Mouse (Mus musculus): Measurements from ENCODE around the gene Trim17. TPM values are rescaled to one million over a fixed set of nuclear protein-coding genes. Genes with fewer than 3 reads are reported as not detected.

The Trim17 gene
- total and polyA plus RNA-seq, 3 experiments, result 0.50 to 0.82 TPM; not detected in 1

DNA sequence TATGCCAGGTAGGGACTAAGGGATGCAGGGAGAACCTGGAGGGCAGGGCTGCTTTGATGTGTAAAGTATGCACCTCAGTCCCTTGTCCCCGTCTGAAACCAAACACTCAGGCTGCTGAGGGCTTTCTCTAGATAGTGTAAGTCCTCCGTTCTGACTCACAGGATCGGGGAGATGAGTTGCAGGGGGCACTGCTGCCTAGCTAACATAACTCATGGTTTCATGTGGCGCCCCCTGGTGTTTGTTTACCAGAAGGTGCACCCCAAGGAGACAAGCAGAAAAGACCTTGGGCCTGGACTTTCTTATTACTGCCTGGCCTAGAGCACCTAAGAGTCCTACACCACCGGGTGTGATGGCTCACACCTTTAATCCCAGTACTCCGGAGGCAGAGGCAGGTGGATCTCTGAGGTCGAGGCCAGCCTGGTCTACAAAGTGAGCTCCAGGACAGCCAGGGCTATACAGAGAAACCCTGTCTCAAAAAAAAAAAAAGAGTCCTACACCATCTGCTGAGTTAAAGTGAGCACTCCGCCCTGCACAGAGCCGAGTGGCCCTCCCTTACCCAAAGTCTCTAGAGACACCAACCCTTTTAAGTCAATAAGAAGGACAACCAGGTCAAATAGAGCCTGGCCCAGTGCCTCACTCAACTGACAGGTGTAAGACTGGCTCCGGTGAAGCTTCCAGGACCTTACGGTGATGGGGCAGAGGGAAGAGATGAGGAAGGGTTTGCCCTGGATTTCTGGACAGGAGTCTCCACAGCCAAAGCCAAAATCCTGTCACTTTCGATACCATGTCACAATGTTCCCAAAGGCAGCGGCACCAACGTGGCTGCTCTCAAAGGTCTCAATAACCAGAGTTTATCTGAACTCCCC is 37.4 kb upstream of the Trim17 start:
- peak overlapping the region; percentile 25 for H3K27ac ChIP-seq (ENCODE audit: control insufficient read depth, low read depth, low read length)
- peaks cover 8 to 24% of the 10 kb centered on the region in 2 experiments for H3K4me1 ChIP-seq (ENCODE audit: control insufficient read depth in 1 of 2, insufficient read depth in 2 of 2, low read length in 2 of 2)
- no peaks in the 10 kb centered on the region for H3K27me3 ChIP-seq (ENCODE audit: control insufficient read depth in 1 of 2, insufficient read depth in 2 of 2, low read length in 2 of 2)
- peaks cover 0 to 16% of the 10 kb centered on the region in 2 experiments; a peak in 2 of 4 replicates for H3K36me3 ChIP-seq (ENCODE audit: control insufficient read depth in 1 of 2, insufficient read depth in 2 of 2, low read length in 2 of 2)
- H3K4me3 ChIP-seq (ENCODE audit: control insufficient read depth in 1 of 2, insufficient read depth in 1 of 2, low read depth in 2 of 2, low read length in 2 of 2), result peak overlapping the region; percentile 17 to 44
- DNase-seq (ENCODE audit: low read depth, low spot score), result peak; percentile 91
- H3K9ac ChIP-seq (ENCODE audit: control insufficient read depth, low read depth, low read length, poor library complexity, severe bottlenecking), result peak overlapping the region; percentile 25
- H3K9me3 ChIP-seq (replicated peaks; ENCODE audit: insufficient read depth, low read length), result no peaks in the 10 kb centered on the region
- H3K79me2 ChIP-seq (ENCODE audit: control insufficient read depth, insufficient read depth, low read length, poor library complexity), result no peaks in the 10 kb centered on the region
- TF ChIP-seq MEF2A (IDR thresholded peaks at IDR 0.05; ENCODE audit: extremely low read depth, insufficient replicate concordance, low read depth, low read length, poor library complexity, severe bottlenecking) (no peak), SMC3 (IDR thresholded peaks at IDR 0.05; ENCODE audit: low read depth, low read length) (peak; percentile 55), GATA1 (IDR thresholded peaks at IDR 0.05; ENCODE audit: low read depth, low read length) (no peak), TAL1 (IDR thresholded peaks at IDR 0.05; ENCODE audit: low read length) (no peak), BHLHE40 (IDR thresholded peaks at IDR 0.05; ENCODE audit: borderline replicate concordance, low read depth, low read length) (0 out of 2 replicates have a peak, but pooled peaks have one; percentile 12), HCFC1 (IDR thresholded peaks at IDR 0.05; ENCODE audit: low read depth, low read length) (0 out of 2 replicates have a peak, but pooled peaks have one; percentile 18), CHD1 (IDR thresholded peaks at IDR 0.05; ENCODE audit: low read depth, low read length) (no peak), KAT2A (conservative IDR thresholded peaks at IDR 0.05; ENCODE audit: low read depth, low read length) (no peak), CHD2 (IDR thresholded peaks at IDR 0.05; ENCODE audit: low read length) (no peak), ELF1 (IDR thresholded peaks at IDR 0.05; ENCODE audit: low read depth, low read length) (no peak), ZNF384 (IDR thresholded peaks at IDR 0.05; ENCODE audit: low read depth, low read length) (no peak; the same call in 1 of the 2 replicates), ZMIZ1 (IDR thresholded peaks at IDR 0.05; ENCODE audit: low read depth, low read length) (no peak), MYB (IDR thresholded peaks at IDR 0.05; ENCODE audit: low read depth, low read length) (no peak), TBP (IDR thresholded peaks at IDR 0.05; ENCODE audit: low read depth, low read length) (no peak), MAFK (IDR thresholded peaks at IDR 0.05; ENCODE audit: borderline replicate concordance, low read depth, low read length) (no peak), ZC3H11A (IDR thresholded peaks at IDR 0.05; ENCODE audit: low read depth, low read length) (no peak), POLR2AphosphoS5 (IDR thresholded peaks at IDR 0.05; ENCODE audit: borderline replicate concordance, low read depth, low read length) (no peak), ZKSCAN1 (IDR thresholded peaks at IDR 0.05; ENCODE audit: low read depth, low read length) (no peak), USF2 (IDR thresholded peaks at IDR 0.05; ENCODE audit: borderline replicate concordance in 1 of 2, insufficient read depth in 1 of 2, low read depth in 1 of 2, low read length in 2 of 2) (no peak), NRF1 (IDR thresholded peaks at IDR 0.05; ENCODE audit: insufficient read depth, low read depth, low read length, poor library complexity, severe bottlenecking) (no peak), POLR2A (IDR thresholded peaks at IDR 0.05; ENCODE audit: control insufficient read depth in 1 of 2, insufficient read depth in 1 of 2, low read depth in 1 of 2, low read length in 2 of 2, poor library complexity in 1 of 2) (no peak), TCF12 (IDR thresholded peaks at IDR 0.05; ENCODE audit: low read depth, low read length) (no peak), USF1 (IDR thresholded peaks at IDR 0.05; ENCODE audit: low read depth, low read length) (no peak), E2F4 (IDR thresholded peaks at IDR 0.05; ENCODE audit: borderline replicate concordance, low read depth, low read length) (no peak), ETS1 (IDR thresholded peaks at IDR 0.05; ENCODE audit: low read depth, low read length) (no peak), GABPA (IDR thresholded peaks at IDR 0.05; ENCODE audit: low read depth, low read length) (no peak), MYC (IDR thresholded peaks at IDR 0.05; ENCODE audit: low read depth, low read length) (peak; percentile 64; the same call in 1 of the 2 replicates), MAZ (IDR thresholded peaks at IDR 0.05; ENCODE audit: low read depth, low read length) (no peak), RCOR1 (IDR thresholded peaks at IDR 0.05; ENCODE audit: low read depth, low read length) (no peak), POLR2AphosphoS2 (IDR thresholded peaks at IDR 0.05; ENCODE audit: low read length) (no peak), EP300 (IDR thresholded peaks at IDR 0.05; ENCODE audit: low read depth in 1 of 2, low read length in 2 of 2) (no peak), NELFE (IDR thresholded peaks at IDR 0.05; ENCODE audit: low read depth, low read length) (no peak), RAD21 (IDR thresholded peaks at IDR 0.05; ENCODE audit: low read depth, low read length) (peak; percentile 36), JUND (IDR thresholded peaks at IDR 0.05; ENCODE audit: low read depth, low read length) (0 out of 2 replicates have a peak, but pooled peaks have one; percentile 39), MXI1 (IDR thresholded peaks at IDR 0.05; ENCODE audit: low read depth, low read length) (peak; percentile 58; the same call in 1 of the 2 replicates)

All from MEL (cell line).